Mouse (Mus musculus) inflammation-experienced regulatory T-cells, adult 6 months (primary cell): ENCODE measurements around the gene Tns2. TPM values are rescaled to one million over a fixed set of nuclear protein-coding genes. Genes with fewer than 3 reads are reported as not detected.

ENCODE experiments used
- ATAC-seq: one replicate; pipeline ENCODE4 v1.8.0; 2017
- polyA plus RNA-seq, 3 experiments: library from polyadenylated mRNA; unstranded; fragments of 100-300 nt; shearing (Covaris generic); gene quantifications; one replicate each; pipeline ENCODE4 v1.2.1; 2017

Tns2 gene
- polyA plus RNA-seq, 3 experiments from 2014 or later = 3.3 to 4.2 (median 3.8) TPM

- no peak for ATAC-seq
These were observed 8.0 kb upstream of the Tns2 start for GRCm38 (mm10) chr15:102092222-102092621.

- no peak for ATAC-seq
These were observed 6.1 kb upstream of the Tns2 start for GRCm38 (mm10) chr15:102094157-102094556.

GRCm38 (mm10) chr15:102094988-102095387 is 5.2 kb upstream of the Tns2 start:
- no peak for ATAC-seq

- ATAC-seq = no peak
These were observed 2.9 kb upstream of the Tns2 start for GRCm38 (mm10) chr15:102097147-102097915.

GRCm38 (mm10) chr15:102097991-102098555 is 2.1 kb upstream of the Tns2 start:
- ATAC-seq = no peak

GRCm38 (mm10) chr15:102099260-102099659 is 953 bp upstream of the Tns2 start:
- ATAC-seq = no peak

GRCm38 (mm10) chr15:102099771-102100160 is 447 bp upstream of the Tns2 start:
- peak; percentile 16 for ATAC-seq

GRCm38 (mm10) chr15:102100996-102101671 is 921 bp downstream of the Tns2 start:
- no peak for ATAC-seq

GRCm38 (mm10) chr15:102101672-102102541 is 1.7 kb downstream of the Tns2 start:
- ATAC-seq = no peak

- ATAC-seq = no peak
These were observed 2.4 kb downstream of the Tns2 start for GRCm38 (mm10) chr15:102102548-102103121.

- ATAC-seq = no peak
These were observed 3.2 kb downstream of the Tns2 start for GRCm38 (mm10) chr15:102103371-102103946.

- no peak for ATAC-seq
These were observed 3.8 kb downstream of the Tns2 start for GRCm38 (mm10) chr15:102103947-102104555.

- ATAC-seq = no peak
These were observed 5.1 kb downstream of the Tns2 start for GRCm38 (mm10) chr15:102105360-102105759.

- ATAC-seq = peak; percentile 47
These were observed 5.8 kb downstream of the Tns2 start for GRCm38 (mm10) chr15:102105764-102106730.

- peak; percentile 22 for ATAC-seq
These were observed 6.7 kb downstream of the Tns2 start for GRCm38 (mm10) chr15:102106754-102107456.

- ATAC-seq = peak; percentile 67
These were observed 7.7 kb downstream of the Tns2 start for GRCm38 (mm10) chr15:102107689-102108573.

- ATAC-seq = peak; percentile 69
These were observed 8.7 kb downstream of the Tns2 start for GRCm38 (mm10) chr15:102108651-102109525.
